Mouse (Mus musculus) A20 (cell line): ENCODE measurements around the gene Gm4175.
"Not testable (repeated sequence)": the region's sequence is repeated elsewhere in the genome, so short reads cannot be mapped to it uniquely, and the experiment has no call there.

Experiments used
- DNase-seq: peaks from one replicate; pipeline ENCODE4 v3.0.0-alpha.2; 2011; ENCODE audit warnings: low read depth, low spot score

Gm4175 gene

GRCm38 (mm10) chr7:21761375-21761774 is at the start of gene Gm4175:
Gene Gm4175, minus strand, starts transcription at chr7:21761475.
- DNase-seq = not testable (repeated sequence)

- DNase-seq = not testable (repeated sequence)
These were observed 35.4 kb upstream of the Gm4175 start, which contains the start of gene Gm4177 for GRCm38 (mm10) chr7:21796628-21797027. Gene Gm4177, minus strand, starts transcription at chr7:21796728.
